Comparison of ENCODE assay signal across 10 mouse cellular contexts in genomic region chr8:90069411-90069993, GRCm38 (mm10).
DNase-seq lines count a peak whose midpoint lies in the region; ATAC-seq lines count a peak whose summit lies in the region.
"Had no signal": no experiment of that assay in that cellular context is flagged by ENCODE, and none has a peak within 500 bp of the region (broad histone marks: within the 10 kb centered on the region; RNA-seq: fewer than 3 reads in every experiment).

No protein-coding gene starts in this region.

- H3K27ac ChIP-seq in heart, embryonic 15.5 days: no peak overlapping the region; the same call in 1 of the 2 replicates
- H3K27ac ChIP-seq in forebrain, embryonic 14.5 days (ENCODE audit: low read depth, low read length): peak overlapping the region; percentile 16
- peak overlapping the region; percentile 86 for H3K27ac ChIP-seq in midbrain, embryonic 13.5 days

- no peaks in the 10 kb centered on the region for H3K27me3 ChIP-seq in heart, embryonic 15.5 days
- H3K27me3 ChIP-seq in forebrain, embryonic 14.5 days (replicated peaks; ENCODE audit: control insufficient read depth, insufficient read depth, low read length): no peaks in the 10 kb centered on the region
- no peaks in the 10 kb centered on the region for H3K27me3 ChIP-seq in midbrain, embryonic 13.5 days

- H3K9me3 ChIP-seq in heart, embryonic 15.5 days (replicated peaks): no peaks in the 10 kb centered on the region
- no peaks in the 10 kb centered on the region for H3K9me3 ChIP-seq in forebrain, embryonic 14.5 days (replicated peaks; ENCODE audit: control insufficient read depth, low read length)
- no peaks in the 10 kb centered on the region for H3K9me3 ChIP-seq in midbrain, embryonic 13.5 days

- H3K4me1 ChIP-seq in heart, embryonic 15.5 days (replicated peaks): peaks cover 4% of the 10 kb centered on the region
- H3K4me1 ChIP-seq in forebrain, embryonic 14.5 days (ENCODE audit: control insufficient read depth, insufficient read depth, low read length): peaks cover 22% of the 10 kb centered on the region
- peaks cover 35% of the 10 kb centered on the region for H3K4me1 ChIP-seq in midbrain, embryonic 13.5 days (replicated peaks)

- H3K4me3 ChIP-seq in heart, embryonic 15.5 days: peak overlapping the region; percentile 33
- H3K4me3 ChIP-seq in forebrain, embryonic 14.5 days (ENCODE audit: low read depth, low read length): no peak overlapping the region
- H3K4me3 ChIP-seq in midbrain, embryonic 13.5 days (replicated peaks): no peak overlapping the region

- no peak for ATAC-seq in heart, embryonic 15.5 days (replicated peaks; ENCODE audit: insufficient number of reproducible peaks, insufficient read depth, low FRiP score, low read depth)
- peak; percentile 81 for ATAC-seq in forebrain, embryonic 14.5 days
- ATAC-seq in midbrain, embryonic 13.5 days: peak; percentile 76

- no peak overlapping the region for H3K9ac ChIP-seq in heart, embryonic 15.5 days
- H3K9ac ChIP-seq in forebrain, embryonic 14.5 days (ENCODE audit: low read length): no peak overlapping the region
- H3K9ac ChIP-seq in midbrain, embryonic 13.5 days (replicated peaks): no peak overlapping the region

- peak overlapping the region; percentile 50 for H3K4me2 ChIP-seq in heart, embryonic 15.5 days
- H3K4me2 ChIP-seq in forebrain, embryonic 14.5 days (ENCODE audit: low read length): peak overlapping the region; percentile 10; the same call in 1 of the 2 replicates
- H3K4me2 ChIP-seq in midbrain, embryonic 13.5 days (replicated peaks): peak overlapping the region; percentile 34

- 11% methylated on average over 10 of the region's 10 CpGs for WGBS in heart, embryonic 15.5 days
- under 1% methylated on average over 10 of the region's 10 CpGs for WGBS in forebrain, embryonic 14.5 days
- 3% methylated on average over 10 of the region's 10 CpGs for WGBS in midbrain, embryonic 13.5 days

- no peaks in the 10 kb centered on the region for H3K36me3 ChIP-seq in heart, embryonic 15.5 days
- H3K36me3 ChIP-seq in forebrain, embryonic 14.5 days (ENCODE audit: control insufficient read depth, insufficient read depth, low read length): no peaks in the 10 kb centered on the region
- no peaks in the 10 kb centered on the region for H3K36me3 ChIP-seq in midbrain, embryonic 13.5 days

- no peak for DNase-seq in heart, adult 8-10 months (ENCODE audit: low spot score)
- peak; percentile 12 for DNase-seq in R1 (ENCODE audit: low read depth, low spot score)
- peak; percentile 93 for DNase-seq in forebrain, embryonic 14.5 days (ENCODE audit: low spot score)
- no peak for DNase-seq in spleen, postnatal 4 days (ENCODE audit: low spot score in 2 of 2)
- DNase-seq in frontal cortex, postnatal 14 days (ENCODE audit: low spot score in 2 of 2): no peak
- no peak for DNase-seq in lung, postnatal 36 days
- DNase-seq: lung, postnatal 4 days; thymus, postnatal 25 days had no signal

Comparison
In these comparisons a context has a peak if more than half of its experiments do, and no peak if none do; other contexts are left out.
1. DNase-seq: peak in R1 (single experiment) and forebrain, embryonic 14.5 days (single experiment); none in heart, adult 8-10 months (single experiment), spleen, postnatal 4 days (0 of 2), frontal cortex, postnatal 14 days (0 of 2) and lung, postnatal 36 days (single experiment).
2. Peak in every context shown above with its lines, with median percentiles within 50 percentile points of each other: H3K4me2 ChIP-seq.